Mouse (Mus musculus): ENCODE results near the gene Xrcc4.

Gene Xrcc4

GRCm38 (mm10) chr13:89738275-89738674 is 351.1 kb downstream of the Xrcc4 start:
- no peak for DNase-seq

GRCm38 (mm10) chr13:89735111-89735510 is 354.3 kb downstream of the Xrcc4 start:
- no peak for DNase-seq

GRCm38 (mm10) chr13:89726492-89726891 is 362.9 kb downstream of the Xrcc4 start:
- no peak for DNase-seq

All from lung, adult 18-20 months (tissue).